16 mouse cellular contexts compared by ENCODE assay signal in the genomic region with DNA sequence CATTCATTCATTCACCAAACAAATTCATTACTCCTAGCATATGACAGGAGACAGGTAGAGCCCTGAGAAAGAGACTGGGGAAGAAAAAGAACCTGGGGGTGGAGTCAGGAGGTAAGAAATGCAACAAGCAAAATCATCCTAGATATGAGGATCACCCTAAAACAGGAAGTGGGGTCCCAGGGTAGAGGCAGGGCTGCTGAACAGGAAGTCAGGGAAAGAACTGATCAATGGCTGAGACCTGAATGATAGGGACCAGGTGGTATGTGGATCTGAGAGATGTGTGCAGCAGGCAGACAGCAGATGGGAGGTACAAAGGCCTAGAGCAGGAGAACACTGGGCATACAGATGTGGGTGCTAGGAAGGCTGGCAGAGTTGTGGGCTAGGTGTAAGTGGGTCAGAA.
"Had no signal": no experiment of that assay in that cellular context is flagged by ENCODE, and none has a peak within 500 bp of the region (broad histone marks: within the 10 kb centered on the region; RNA-seq: fewer than 3 reads in every experiment).

No protein-coding gene starts in this region.

- ATAC-seq: liver, postnatal 0 days; lung, postnatal 0 days had no signal

- H3K4me3 ChIP-seq: kidney, embryonic 15.5 days; left cerebral cortex, adult 2 months; midbrain, embryonic 10.5 days had no signal

- H3K27ac ChIP-seq: kidney, embryonic 15.5 days; left cerebral cortex, adult 2 months; liver, embryonic 14.5 days; midbrain, embryonic 10.5 days had no signal

- H3K27me3 ChIP-seq: kidney, embryonic 15.5 days had no signal

- DNase-seq: kidney, adult 11 months; kidney, adult 8-10 months; kidney, postnatal 10 days; kidney, postnatal 36 days; layer of hippocampus, postnatal 36 days; liver, postnatal 0 days; lung, embryonic 14.5 days; lung, postnatal 36 days; midbrain, embryonic 14.5 days; thymus, adult 2 months; thymus, postnatal 4 days had no signal

- H3K4me2 ChIP-seq: kidney, embryonic 15.5 days; lung, embryonic 14.5 days had no signal

- H3K4me1 ChIP-seq: midbrain, embryonic 10.5 days had no signal

- H3K9me3 ChIP-seq: kidney, embryonic 15.5 days; midbrain, embryonic 10.5 days had no signal

- H3K9ac ChIP-seq: kidney, embryonic 15.5 days; liver, embryonic 14.5 days; liver, postnatal 0 days; lung, embryonic 14.5 days had no signal

- H3K36me3 ChIP-seq: kidney, embryonic 15.5 days; midbrain, embryonic 10.5 days had no signal
